Mouse (Mus musculus): ENCODE measurements at regions not wholly inside any gene's neighbourhood (a gene's known extent, or its start where the extent isn't known, plus 50 kb on each side); places are given as distances from the start of the nearest gene placed in this dataset.
"Not testable (repeated sequence)": the region's sequence is repeated elsewhere in the genome, so short reads cannot be mapped to it uniquely, and the experiment has no call there.

- not testable (repeated sequence) for DNase-seq
These were observed 269.0 kb downstream of the Ankrd7 start for GRCm38 (mm10) chr6:19135166-19135565.

- peak; percentile 54 to 55 for DNase-seq
These were observed 297.4 kb downstream of the Ankrd7 start for GRCm38 (mm10) chr6:19163492-19163891.

GRCm38 (mm10) chr6:19164181-19164580, 298.1 kb downstream of the Ankrd7 start:
- DNase-seq = peak; percentile 6 to 21

All from cerebellum, postnatal 14 days (tissue).